Mouse (Mus musculus) E14TG2a.4 (cell line): ENCODE data around the gene Ppp1r3c.

ENCODE experiments used
- CTCF ChIP-seq: conservative IDR thresholded peaks from 2 replicates; pipeline ENCODE4 v1.5.1; 2014; ENCODE audit warnings: low read length
- NANOG ChIP-seq: IDR thresholded peaks from 2 replicates; pipeline ENCODE4 v1.6.1; 2014; ENCODE audit warnings: borderline replicate concordance, low read length, mixed read lengths

GRCm38 (mm10) chr19:36713092-36713491, 23.4 kb downstream of the Ppp1r3c start:
- TF ChIP-seq CTCF, result no peak
- TF ChIP-seq NANOG, result no peak
